Mouse (Mus musculus): ENCODE data around the gene Lrrc4. TPM values are rescaled to one million over a fixed set of nuclear protein-coding genes. Genes with fewer than 3 reads are reported as not detected.

Lrrc4 gene
- polyA plus RNA-seq, 1 experiment from 2014 or later = 0.51 TPM

DNA sequence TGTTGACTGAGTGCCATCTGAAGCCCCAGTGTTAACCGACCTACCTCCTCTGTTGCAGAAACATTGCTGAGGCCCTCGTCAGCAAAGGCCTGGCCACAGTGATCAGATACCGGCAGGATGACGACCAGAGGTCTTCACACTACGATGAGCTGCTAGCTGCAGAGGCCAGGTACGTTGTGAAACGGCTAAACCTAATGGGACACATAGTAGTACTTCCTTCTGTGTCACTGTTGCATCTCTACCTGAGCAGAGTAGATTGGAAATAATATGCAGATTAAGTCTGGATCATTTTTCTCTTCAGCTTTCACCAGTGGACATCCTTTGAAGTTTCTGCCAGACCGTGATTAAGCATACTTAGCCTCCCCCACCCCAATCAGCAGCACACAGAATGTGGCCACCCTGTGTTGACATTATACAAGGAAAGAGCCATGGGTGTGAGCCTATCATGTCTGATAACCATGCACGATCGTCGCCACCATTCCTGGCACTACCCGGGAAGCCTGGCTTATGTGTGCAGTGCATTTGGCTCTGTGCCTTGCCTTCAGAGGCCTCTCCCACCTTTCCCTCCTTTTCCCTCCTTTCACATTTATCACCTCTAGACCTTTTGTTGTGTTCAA, 124.5 kb downstream of the Lrrc4 start:
- WGBS = 30% methylated on average over 12 of the region's 12 CpGs
- Histone ChIP-seq H3K4me3 (ENCODE audit: low read depth, low read length) (no peak overlapping the region), H3K36me3 (ENCODE audit: control insufficient read depth, insufficient read depth, low read length) (no peaks in the 10 kb centered on the region), H3K9ac (ENCODE audit: low read length) (no peak overlapping the region), H3K27ac (replicated peaks) (no peak overlapping the region), H3K27me3 (ENCODE audit: control insufficient read depth, insufficient read depth, low read length) (no peaks in the 10 kb centered on the region), H3K4me2 (replicated peaks; ENCODE audit: low read depth) (no peak overlapping the region), H3K4me1 (replicated peaks; ENCODE audit: control insufficient read depth, insufficient read depth) (peaks cover 12% of the 10 kb centered on the region), H3K9me3 (ENCODE audit: control insufficient read depth, low read length) (no peaks in the 10 kb centered on the region)
- peak; percentile 87 for ATAC-seq (ENCODE audit: low FRiP score, low TSS enrichment)
- TF ChIP-seq CTCF (IDR thresholded peaks at IDR 0.05; ENCODE audit: low read depth) (no peak), EP300 (optimal IDR thresholded peaks at IDR 0.05) (no peak)
- DNase-seq (ENCODE audit: low spot score) = peak; percentile 56

DNA sequence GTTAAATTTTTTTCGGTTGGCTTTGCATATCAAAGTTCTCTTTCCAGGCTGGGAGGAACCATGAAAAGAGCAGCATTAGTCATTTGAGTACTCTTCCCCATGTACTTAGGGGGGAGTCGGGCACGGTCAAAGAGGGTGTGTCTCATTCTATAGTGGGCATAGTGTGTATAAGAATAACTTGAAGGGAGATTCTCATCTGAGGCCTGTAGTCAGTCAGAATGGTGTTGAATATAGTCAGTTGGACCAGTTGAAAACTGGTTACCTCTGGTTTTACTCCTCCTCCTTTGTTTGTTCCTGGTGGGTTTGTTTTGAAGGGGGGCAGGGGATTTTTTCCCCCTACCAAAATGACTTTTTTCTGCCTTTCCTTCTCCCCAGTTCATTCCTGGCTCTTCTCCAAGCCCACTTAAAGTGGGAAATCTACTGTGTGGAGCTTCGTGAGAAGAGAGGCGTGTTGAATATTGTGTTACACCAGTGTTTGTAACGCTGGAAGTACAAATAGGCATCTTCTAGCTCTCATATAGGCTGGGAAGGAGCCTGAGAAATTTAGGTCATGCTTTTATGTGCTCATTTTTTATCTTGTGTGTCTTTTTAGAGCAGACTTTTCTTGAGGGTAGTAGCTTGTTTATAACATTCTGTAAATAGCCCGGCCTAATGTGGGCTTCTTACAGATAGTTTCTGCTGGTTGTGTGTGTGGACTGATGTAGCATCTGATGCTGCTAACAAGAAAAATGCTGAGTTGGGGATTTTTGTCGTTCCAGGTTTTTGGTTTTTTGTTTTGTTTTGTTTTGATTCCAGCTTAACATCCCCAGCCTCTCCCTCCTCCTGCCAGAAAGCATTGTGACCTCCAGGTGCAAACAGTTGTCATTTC, 125.2 kb downstream of the Lrrc4 start:
- Histone ChIP-seq H3K36me3 (ENCODE audit: control insufficient read depth, insufficient read depth, low read length) (no peaks in the 10 kb centered on the region), H3K9me3 (ENCODE audit: control insufficient read depth, low read length) (no peaks in the 10 kb centered on the region), H3K27me3 (ENCODE audit: control insufficient read depth, insufficient read depth, low read length) (no peaks in the 10 kb centered on the region), H3K4me1 (replicated peaks; ENCODE audit: control insufficient read depth, insufficient read depth) (peaks cover 12% of the 10 kb centered on the region), H3K4me3 (ENCODE audit: low read depth, low read length) (no peak overlapping the region), H3K9ac (ENCODE audit: low read length) (no peak overlapping the region), H3K4me2 (replicated peaks; ENCODE audit: low read depth) (no peak overlapping the region), H3K27ac (replicated peaks) (0 out of 2 replicates have a peak overlapping the region, but pooled peaks have one; percentile 35)
- 43% methylated on average over 8 of the region's 8 CpGs for WGBS
- TF ChIP-seq CTCF (IDR thresholded peaks at IDR 0.05; ENCODE audit: low read depth) (no peak), EP300 (optimal IDR thresholded peaks at IDR 0.05) (no peak)
- DNase-seq (ENCODE audit: low spot score) (no peak), ATAC-seq (ENCODE audit: low FRiP score, low TSS enrichment) (no peak)

DNA sequence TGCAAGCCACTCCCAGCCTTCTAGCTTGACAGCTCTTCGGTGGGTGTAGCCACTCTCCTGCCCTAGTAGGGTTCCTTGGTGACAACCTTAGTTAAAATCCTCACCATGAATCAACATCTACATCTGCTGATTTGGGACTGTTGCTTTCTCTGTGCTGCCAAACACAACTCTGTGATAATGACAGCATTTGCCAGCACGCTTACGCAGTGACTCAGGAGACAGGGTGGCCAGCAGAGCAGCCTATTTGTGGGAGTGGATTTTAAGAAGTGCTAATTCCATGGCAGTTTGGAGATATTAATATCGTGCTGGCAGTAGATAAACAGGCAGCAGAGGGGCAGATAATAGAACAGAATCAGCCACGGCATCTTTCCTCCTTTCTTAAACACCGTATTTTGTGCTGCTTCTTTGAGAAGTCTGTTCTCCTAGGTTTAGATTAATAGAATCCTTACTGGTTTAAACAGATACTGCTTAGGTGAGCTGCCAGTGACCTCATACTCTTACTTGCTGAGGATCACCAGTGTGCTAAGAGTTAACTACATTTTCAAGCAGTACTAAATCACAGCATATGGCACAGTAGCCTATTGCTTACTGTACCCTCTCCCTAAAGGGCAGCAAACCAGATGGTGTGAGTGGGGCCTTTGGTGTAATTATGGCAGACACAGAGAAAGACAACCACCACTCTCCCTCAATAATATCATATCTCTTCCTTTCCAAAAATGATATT, 126.0 kb downstream of the Lrrc4 start:
- Histone ChIP-seq H3K36me3 (ENCODE audit: control insufficient read depth, insufficient read depth, low read length) (no peaks in the 10 kb centered on the region), H3K9me3 (ENCODE audit: control insufficient read depth, low read length) (no peaks in the 10 kb centered on the region), H3K27me3 (ENCODE audit: control insufficient read depth, insufficient read depth, low read length) (no peaks in the 10 kb centered on the region), H3K9ac (ENCODE audit: low read length) (no peak overlapping the region), H3K4me1 (replicated peaks; ENCODE audit: control insufficient read depth, insufficient read depth) (peaks cover 12% of the 10 kb centered on the region), H3K4me3 (ENCODE audit: low read depth, low read length) (no peak overlapping the region), H3K4me2 (replicated peaks; ENCODE audit: low read depth) (no peak overlapping the region), H3K27ac (replicated peaks) (no peak overlapping the region)
- WGBS = 44% methylated on average over 6 of the region's 6 CpGs
- no peak for ATAC-seq (ENCODE audit: low FRiP score, low TSS enrichment)
- TF ChIP-seq CTCF (IDR thresholded peaks at IDR 0.05; ENCODE audit: low read depth) (no peak), EP300 (optimal IDR thresholded peaks at IDR 0.05) (no peak)
- DNase-seq (ENCODE audit: low spot score) = no peak

DNA sequence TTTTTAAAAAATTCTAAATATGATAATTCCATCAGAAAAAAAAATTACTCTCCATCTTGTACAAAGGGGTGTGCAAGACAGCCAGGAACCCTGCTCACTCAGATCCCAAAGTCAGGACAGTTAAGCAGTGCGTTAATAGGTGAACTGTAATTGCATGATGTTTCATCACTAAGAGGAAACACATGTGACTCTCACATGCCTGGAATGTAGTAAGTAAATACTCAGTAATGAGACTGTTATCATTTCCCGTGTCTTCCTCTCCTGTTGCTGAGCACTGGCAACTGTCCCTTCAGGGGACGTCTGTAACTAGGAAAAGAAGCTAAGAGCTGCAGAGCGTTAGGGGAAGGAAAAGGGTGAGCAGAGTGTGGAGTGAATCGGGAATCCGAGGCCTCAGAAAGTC, 126.9 kb downstream of the Lrrc4 start:
- no peak for ATAC-seq (ENCODE audit: low FRiP score, low TSS enrichment)
- WGBS = 35% methylated on average over 6 of the region's 6 CpGs

DNA sequence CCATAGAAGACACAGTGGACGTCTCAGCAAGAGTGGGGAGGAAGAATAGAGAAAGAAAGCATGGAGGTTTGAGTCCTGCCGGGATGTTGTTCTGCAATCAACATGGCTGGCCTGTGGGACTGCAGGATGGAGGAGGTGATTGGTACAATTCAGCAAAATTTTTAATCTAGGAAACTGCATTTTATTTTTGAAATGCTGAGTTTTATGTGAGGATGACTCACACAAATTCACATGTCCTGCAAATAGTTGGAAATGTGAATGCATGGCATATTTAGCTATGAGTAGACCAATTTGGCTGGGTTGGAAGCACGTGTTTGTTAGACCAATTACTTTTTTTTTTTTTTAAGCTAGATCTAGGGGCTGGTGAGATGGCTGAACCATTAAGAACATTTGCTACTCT, 134.3 kb downstream of the Lrrc4 start:
- no peaks in the 10 kb centered on the region for H3K36me3 ChIP-seq (ENCODE audit: control insufficient read depth, insufficient read depth, low read length)
- H3K9me3 ChIP-seq (ENCODE audit: control insufficient read depth, low read length) = no peaks in the 10 kb centered on the region
- no peak for ATAC-seq (ENCODE audit: low FRiP score, low TSS enrichment)
- H3K9ac ChIP-seq (ENCODE audit: low read length) = no peak overlapping the region
- 85% methylated on average over 3 of the region's 3 CpGs for WGBS
- no peaks in the 10 kb centered on the region for H3K4me1 ChIP-seq (replicated peaks; ENCODE audit: control insufficient read depth, insufficient read depth)
- no peak overlapping the region for H3K27ac ChIP-seq (replicated peaks)
- H3K27me3 ChIP-seq (ENCODE audit: control insufficient read depth, insufficient read depth, low read length) = no peaks in the 10 kb centered on the region
- no peak for DNase-seq (ENCODE audit: low spot score)
- no peak overlapping the region for H3K4me3 ChIP-seq (ENCODE audit: low read depth, low read length)
- no peak overlapping the region for H3K4me2 ChIP-seq (replicated peaks; ENCODE audit: low read depth)
- TF ChIP-seq CTCF (IDR thresholded peaks at IDR 0.05; ENCODE audit: low read depth) (no peak), EP300 (optimal IDR thresholded peaks at IDR 0.05) (no peak)

More for the DNA sequence above, 126.9 kb downstream of the Lrrc4 start:
- H3K9ac ChIP-seq (ENCODE audit: low read length) = no peak overlapping the region
- H3K4me1 ChIP-seq (replicated peaks; ENCODE audit: control insufficient read depth, insufficient read depth) = peaks cover 12% of the 10 kb centered on the region
- DNase-seq (ENCODE audit: low spot score) = no peak
- no peak overlapping the region for H3K4me2 ChIP-seq (replicated peaks; ENCODE audit: low read depth)
- H3K27me3 ChIP-seq (ENCODE audit: control insufficient read depth, insufficient read depth, low read length) = no peaks in the 10 kb centered on the region
- TF ChIP-seq CTCF (IDR thresholded peaks at IDR 0.05; ENCODE audit: low read depth) (no peak), EP300 (optimal IDR thresholded peaks at IDR 0.05) (no peak)
- no peaks in the 10 kb centered on the region for H3K9me3 ChIP-seq (ENCODE audit: control insufficient read depth, low read length)
- H3K27ac ChIP-seq (replicated peaks) = no peak overlapping the region
- no peaks in the 10 kb centered on the region for H3K36me3 ChIP-seq (ENCODE audit: control insufficient read depth, insufficient read depth, low read length)
- no peak overlapping the region for H3K4me3 ChIP-seq (ENCODE audit: low read depth, low read length)
